Mouse (Mus musculus): ENCODE measurements around the gene Fndc9.

Gene Fndc9

GRCm38 (mm10) chr11:46278140-46278539, 42.8 kb downstream of the Fndc9 start:
- DNase-seq (ENCODE audit: low spot score), result peak; percentile 23

- DNase-seq (ENCODE audit: low spot score), result no peak
Measured at GRCm38 (mm10) chr11:46278709-46279108, 43.4 kb downstream of the Fndc9 start.

- no peak for DNase-seq (ENCODE audit: low spot score)
Measured at GRCm38 (mm10) chr11:46282612-46283011, 47.3 kb downstream of the Fndc9 start.

- no peak for DNase-seq (ENCODE audit: low spot score)
Measured at GRCm38 (mm10) chr11:46283800-46284199, 48.5 kb downstream of the Fndc9 start.

- DNase-seq (ENCODE audit: low spot score), result no peak
Measured at GRCm38 (mm10) chr11:46286803-46287202, 51.5 kb downstream of the Fndc9 start.

- no peak for DNase-seq (ENCODE audit: low spot score)
Measured at GRCm38 (mm10) chr11:46288091-46288490, 52.8 kb downstream of the Fndc9 start.

GRCm38 (mm10) chr11:46289022-46289421, 53.7 kb downstream of the Fndc9 start:
- no peak for DNase-seq (ENCODE audit: low spot score)

Data from ovary, adult 18-20 months (tissue).